Mouse (Mus musculus): ENCODE data around the gene Pakap.

Pakap gene

GRCm38 (mm10) chr4:57927464-57928205 is 359.7 kb downstream of the Pakap start:
- DNase-seq: no peak

GRCm38 (mm10) chr4:57930559-57931170 is 362.7 kb downstream of the Pakap start:
- no peak for DNase-seq

GRCm38 (mm10) chr4:57934181-57934580 is 366.2 kb downstream of the Pakap start:
- no peak for DNase-seq

GRCm38 (mm10) chr4:57937292-57937691 is 369.3 kb downstream of the Pakap start:
- no peak for DNase-seq

- no peak for DNase-seq
Observed at GRCm38 (mm10) chr4:57940631-57941030, 372.7 kb downstream of the Pakap start.

GRCm38 (mm10) chr4:57942892-57943291 is 374.9 kb downstream of the Pakap start:
- DNase-seq: no peak
